Mouse (Mus musculus) lung, embryonic 16.5 days (tissue): ENCODE data around the gene Olfr959. TPM values are rescaled to one million over a fixed set of nuclear protein-coding genes. Genes with fewer than 3 reads are reported as not detected.

ENCODE experiments used
- ATAC-seq: fragments of 200-750 bp; cut with Nextera tagmentation; 2 replicates; pipeline ENCODE4 v1.8.0; 2017; ENCODE audit warnings: low read depth, mild to moderate bottlenecking, moderate library complexity
- H3K27ac ChIP-seq: fragments of 300-500 bp; sonication (generic); 2 replicates; pipeline ENCODE4 v1.5.1; 2014; ENCODE audit warnings: mild to moderate bottlenecking, control low read depth, low read length
- H3K27me3 ChIP-seq: fragments of 300-500 bp; sonication (generic); 2 replicates; pipeline ENCODE4 v1.6.1; 2014; ENCODE audit warnings: low read depth, low read length, mixed read lengths; ENCODE audit not compliant: control insufficient read depth, insufficient read depth
- H3K36me3 ChIP-seq: fragments of 300-500 bp; sonication (generic); 2 replicates; pipeline ENCODE4 v1.6.1; 2014; ENCODE audit warnings: low read length; ENCODE audit not compliant: control insufficient read depth, insufficient read depth
- H3K4me1 ChIP-seq: fragments of 300-500 bp; sonication (generic); replicated peaks from 2 replicates; pipeline ENCODE4 v1.6.1; 2014; ENCODE audit warnings: low read length, mixed read lengths; ENCODE audit not compliant: control insufficient read depth, insufficient read depth
- H3K4me2 ChIP-seq: fragments of 300-500 bp; sonication (generic); 2 replicates; pipeline ENCODE4 v1.6.1; 2014; ENCODE audit warnings: low read depth, low read length, control low read depth
- H3K4me3 ChIP-seq: fragments of 300-500 bp; sonication (generic); 2 replicates; pipeline ENCODE4 v1.5.1; 2014; ENCODE audit warnings: mild to moderate bottlenecking, low read length, control low read depth
- H3K9ac ChIP-seq: fragments of 300-500 bp; sonication (generic); 2 replicates; pipeline ENCODE4 v1.6.1; 2014; ENCODE audit warnings: low read length, control low read depth
- H3K9me3 ChIP-seq: fragments of 300-500 bp; sonication (generic); 2 replicates; pipeline ENCODE4 v1.6.1; 2016; ENCODE audit warnings: low read length; ENCODE audit not compliant: control insufficient read depth
- WGBS: fragments of 180-500 bp; shearing (Covaris S2); extraction: QIAGEN DNeasy Blood & Tissue Kit; methylation state at CpG from one replicate; pipeline ENCODE4 v1.1.7; 2014; 5-methylcytosine and 5-hydroxymethylcytosine counted together
- polyA plus RNA-seq: library from polyadenylated mRNA; unstranded; fragments of >200 nt; fragmentation: Nextera tagmentation; extraction: Ambion mirVana; gene quantifications from 2 replicates; pipeline ENCODE4 v1.2.1, GENCODE M21; 2015

Olfr959 gene
- polyA plus RNA-seq, 1 experiment from 2014 or later, result not detected

DNA sequence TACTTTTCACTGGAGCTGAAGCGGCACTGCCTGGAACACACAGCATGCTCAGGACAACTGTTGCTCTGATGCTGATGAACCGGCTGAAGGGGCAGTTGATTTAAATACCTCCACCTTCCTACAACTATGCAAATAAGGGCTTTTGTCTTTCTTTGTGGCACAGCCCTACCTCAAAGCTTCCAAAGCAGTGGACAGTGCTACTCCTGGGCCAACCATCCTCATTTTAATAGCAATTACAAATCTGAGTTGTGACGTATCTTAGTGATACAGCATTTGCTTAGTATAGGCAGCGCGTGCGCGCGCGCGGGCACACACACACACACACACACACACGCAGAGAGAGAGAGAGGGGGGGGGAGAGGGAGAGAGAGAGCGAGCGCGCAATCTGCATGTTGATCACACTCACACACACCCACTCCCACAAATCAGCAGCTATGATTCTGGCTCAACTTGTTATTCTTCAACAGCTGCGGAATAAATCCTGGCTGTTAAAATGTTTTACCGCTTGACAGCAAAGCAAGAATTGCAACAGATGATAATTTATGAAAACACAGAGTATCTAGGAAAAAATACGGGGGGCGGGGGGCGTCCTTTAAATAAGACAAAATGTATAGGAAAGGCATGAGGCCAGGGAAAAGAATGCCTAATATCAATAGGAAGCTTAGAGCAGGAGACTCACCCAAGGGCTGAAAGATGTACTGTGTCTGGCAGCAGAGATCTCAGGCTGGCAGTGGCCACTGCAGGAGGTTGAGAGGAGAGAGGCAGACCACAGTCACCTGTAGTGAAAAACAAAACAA lies 27.4 kb upstream of the Olfr959 start:
- Histone ChIP-seq H3K9me3 (no peaks in the 10 kb centered on the region), H3K9ac (peak overlapping the region; percentile 24; the same call in 1 of the 2 replicates), H3K4me1 (no peaks in the 10 kb centered on the region), H3K4me3 (peak overlapping the region; percentile 41), H3K27ac (no peak overlapping the region), H3K27me3 (no peaks in the 10 kb centered on the region), H3K36me3 (no peaks in the 10 kb centered on the region), H3K4me2 (peak overlapping the region; percentile 54)
- WGBS, result under 1% methylated on average over 19 of the region's 19 CpGs
- peak; percentile 66 for ATAC-seq

DNA sequence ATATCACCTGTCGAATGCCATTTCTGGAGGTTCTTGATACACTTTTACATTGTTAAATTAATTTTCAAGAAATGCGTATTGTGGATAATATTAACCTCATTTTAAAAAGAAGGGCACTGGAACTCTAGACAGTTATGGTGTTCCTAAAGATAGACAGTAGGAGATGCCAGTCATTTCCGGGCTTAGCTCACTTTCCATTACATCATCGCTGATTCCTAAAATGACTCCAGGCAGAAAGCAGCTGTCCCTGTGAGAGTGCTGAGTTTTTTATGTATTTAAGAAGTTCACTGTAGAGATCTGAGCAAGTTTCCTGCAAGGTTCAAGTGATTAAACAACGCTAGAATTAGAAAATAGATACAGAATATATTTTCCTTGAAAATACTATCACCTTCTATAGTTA lies 1.7 kb upstream of the Olfr959 start:
- no peaks in the 10 kb centered on the region for H3K27me3 ChIP-seq
- no peaks in the 10 kb centered on the region for H3K36me3 ChIP-seq
- ATAC-seq, result no peak
- no peak overlapping the region for H3K4me2 ChIP-seq
- H3K9me3 ChIP-seq, result no peaks in the 10 kb centered on the region
- no peak overlapping the region for H3K4me3 ChIP-seq
- H3K27ac ChIP-seq, result no peak overlapping the region
- no peaks in the 10 kb centered on the region for H3K4me1 ChIP-seq
- WGBS, result 79% methylated on average over 5 of the region's 5 CpGs
- no peak overlapping the region for H3K9ac ChIP-seq

DNA sequence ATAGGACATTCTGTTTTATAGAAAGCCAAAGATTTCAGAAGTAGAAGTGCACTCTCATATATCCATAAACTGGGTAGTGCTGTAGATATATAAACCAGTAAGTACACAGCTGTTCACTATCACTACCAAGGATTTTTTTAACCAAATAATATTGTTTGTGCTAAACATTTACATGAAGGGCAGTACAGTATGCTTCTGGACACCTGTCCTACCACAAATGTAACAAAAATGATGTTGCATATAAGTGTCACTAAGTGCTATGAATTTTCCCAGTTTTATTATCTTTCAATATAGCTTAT lies 17.1 kb downstream of the Olfr959 start:
- no peak overlapping the region for H3K27ac ChIP-seq

DNA sequence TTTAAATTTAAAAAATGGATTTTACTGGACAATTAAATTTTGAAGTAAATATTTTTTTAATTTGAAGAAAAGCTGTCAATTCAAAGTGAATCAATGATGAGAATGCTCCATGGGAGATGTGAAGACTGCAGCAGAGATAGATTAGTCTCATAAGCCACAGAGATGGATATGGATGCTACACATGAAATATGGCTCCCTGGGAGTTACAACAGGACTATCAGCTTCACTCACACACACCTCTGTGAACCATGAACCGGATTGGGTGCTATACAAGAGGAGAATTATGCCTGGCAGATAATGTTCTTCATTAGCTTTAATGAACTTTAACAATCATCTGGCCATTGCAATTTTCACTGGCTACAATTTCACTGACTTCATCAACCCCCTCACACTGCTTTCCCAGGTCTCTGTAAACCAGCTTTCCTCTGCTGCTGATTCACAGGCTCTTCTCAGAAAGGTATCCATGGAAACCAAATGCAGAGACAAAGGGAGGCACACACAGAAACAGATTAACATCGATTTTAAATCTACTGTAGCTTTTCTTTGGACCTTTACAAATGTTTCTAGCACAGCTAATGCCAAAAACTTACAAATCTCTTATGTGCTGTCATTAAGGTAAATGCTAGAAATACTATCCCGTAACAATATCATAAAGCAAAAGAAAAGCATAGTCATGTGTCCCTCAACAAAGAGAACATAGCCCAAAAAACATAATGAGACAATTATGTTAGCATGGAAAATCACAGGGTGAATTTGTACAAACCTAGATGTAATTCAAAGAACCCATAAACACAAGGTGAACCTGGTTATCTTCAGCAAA lies 17.6 kb downstream of the Olfr959 start:
- H3K4me3 ChIP-seq, result no peak overlapping the region
- ATAC-seq, result no peak
- no peak overlapping the region for H3K4me2 ChIP-seq
- H3K36me3 ChIP-seq, result no peaks in the 10 kb centered on the region
- WGBS, result 51% methylated on average over 3 of the region's 3 CpGs
- no peaks in the 10 kb centered on the region for H3K4me1 ChIP-seq
- no peaks in the 10 kb centered on the region for H3K27me3 ChIP-seq
- H3K9ac ChIP-seq, result no peak overlapping the region
- H3K27ac ChIP-seq, result no peak overlapping the region
- no peaks in the 10 kb centered on the region for H3K9me3 ChIP-seq

More for the DNA sequence above, 17.1 kb downstream of the Olfr959 start:
- Histone ChIP-seq H3K9ac (no peak overlapping the region), H3K36me3 (no peaks in the 10 kb centered on the region), H3K9me3 (no peaks in the 10 kb centered on the region), H3K27me3 (no peaks in the 10 kb centered on the region), H3K4me3 (no peak overlapping the region), H3K4me1 (no peaks in the 10 kb centered on the region), H3K4me2 (no peak overlapping the region)
- ATAC-seq, result no peak

DNA sequence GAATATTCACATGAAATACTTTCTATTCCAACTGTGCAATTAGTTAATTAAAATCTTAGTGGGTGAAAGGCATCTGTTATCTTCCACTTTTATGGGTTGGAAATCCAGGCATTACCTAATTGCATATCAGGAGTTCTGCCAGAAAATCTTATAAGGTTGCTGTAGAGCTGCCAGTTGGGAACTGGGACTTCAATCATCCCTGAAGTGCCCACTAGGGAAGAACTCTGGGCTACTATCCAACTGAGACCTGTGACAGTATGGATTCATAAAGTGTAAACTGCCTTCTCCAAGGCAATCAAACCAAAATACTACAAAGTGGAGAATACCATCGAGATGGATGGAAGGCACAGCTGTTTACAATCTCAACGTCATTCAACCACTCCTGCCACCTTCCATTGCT lies 21.4 kb downstream of the Olfr959 start, which contains the start of gene Olfr958:
Gene Olfr958 (minus strand): TSS at position 109 of the 400 bp plus-strand sequence.
- Histone ChIP-seq H3K27me3 (no peaks in the 10 kb centered on the region), H3K4me2 (no peak within 1 kb of the TSS)
- 35% methylated on average over 2 of the region's 2 CpGs for WGBS

DNA sequence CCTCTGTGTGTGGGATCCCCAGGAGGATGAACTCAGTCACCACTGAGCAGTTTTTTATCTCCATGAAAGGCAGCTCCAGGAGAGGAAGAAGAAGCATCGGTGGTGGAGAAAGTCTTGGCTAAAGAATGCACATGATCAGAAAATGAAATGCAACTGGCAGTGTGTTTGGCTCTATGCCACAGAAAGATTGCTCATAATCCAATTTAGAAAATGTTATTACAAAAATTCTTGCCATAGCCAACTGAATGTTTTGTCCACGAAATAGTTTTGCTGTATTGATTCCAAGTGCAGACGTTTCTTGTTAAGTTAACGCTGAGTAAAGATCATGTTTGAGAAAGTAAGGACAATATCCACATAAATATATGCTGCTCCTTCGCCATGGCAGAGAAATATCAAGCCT lies 24.6 kb downstream of the Olfr959 start:
- Histone ChIP-seq H3K27me3 (no peaks in the 10 kb centered on the region), H3K9me3 (no peaks in the 10 kb centered on the region), H3K36me3 (no peaks in the 10 kb centered on the region), H3K4me2 (no peak overlapping the region), H3K4me1 (no peaks in the 10 kb centered on the region), H3K9ac (no peak overlapping the region), H3K27ac (no peak overlapping the region), H3K4me3 (no peak overlapping the region)
- no peak for ATAC-seq
- WGBS, result 46% methylated on average over 5 of the region's 5 CpGs

More for the DNA sequence above, 21.4 kb downstream of the Olfr959 start, which contains the start of gene Olfr958:
- no peaks in the 10 kb centered on the region for H3K4me1 ChIP-seq
- no peaks in the 10 kb centered on the region for H3K9me3 ChIP-seq
- no peak within 1 kb of the TSS for H3K27ac ChIP-seq
- H3K36me3 ChIP-seq, result no peaks in the 10 kb centered on the region
- H3K4me3 ChIP-seq, result no peak within 1 kb of the TSS
- H3K9ac ChIP-seq, result no peak within 1 kb of the TSS
- no peak for ATAC-seq

DNA sequence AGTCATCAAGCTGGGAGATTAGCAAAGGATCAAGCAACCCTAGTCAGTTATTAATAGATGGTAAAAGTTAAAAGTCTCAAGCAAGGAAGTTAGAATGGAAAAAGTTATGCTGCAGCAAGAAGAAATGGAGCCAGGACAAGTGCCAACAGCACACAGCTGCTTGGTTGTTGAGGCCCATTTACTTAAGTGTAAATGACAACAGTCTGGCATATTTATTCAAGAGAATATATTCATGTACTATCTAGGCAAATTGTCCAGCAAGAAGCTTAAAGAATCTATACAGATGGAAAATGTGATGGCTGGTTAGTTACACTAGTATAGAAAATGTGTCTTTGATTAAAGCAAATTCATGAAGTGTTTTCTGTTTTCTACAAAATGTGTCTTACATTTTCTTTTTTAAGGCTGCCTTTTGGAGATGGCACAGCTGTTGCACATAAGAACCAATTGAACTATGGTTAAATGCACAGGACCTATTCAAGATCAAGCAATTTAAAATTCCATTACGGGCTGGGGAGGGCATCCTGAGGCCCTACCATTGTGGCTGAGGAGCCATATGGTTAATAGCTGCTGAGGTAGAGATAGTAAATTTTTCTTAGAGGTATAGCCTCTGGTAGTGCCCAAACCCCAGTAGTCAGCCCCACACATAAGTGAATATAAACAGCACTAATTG lies 51.6 kb downstream of the Olfr959 start:
- no peaks in the 10 kb centered on the region for H3K9me3 ChIP-seq
- H3K4me3 ChIP-seq, result no peak overlapping the region
- peak; percentile 83 for ATAC-seq
- no peaks in the 10 kb centered on the region for H3K36me3 ChIP-seq
- WGBS, result 46% methylated on average over 1 of the region's 1 CpGs
- H3K9ac ChIP-seq, result no peak overlapping the region
- no peaks in the 10 kb centered on the region for H3K4me1 ChIP-seq
- H3K27me3 ChIP-seq, result no peaks in the 10 kb centered on the region
- H3K27ac ChIP-seq, result no peak overlapping the region
- H3K4me2 ChIP-seq, result no peak overlapping the region
